Mouse (Mus musculus) left cerebral cortex, postnatal 36 days (tissue): ENCODE data around the gene Mbl2. TPM values are rescaled to one million over a fixed set of nuclear protein-coding genes. Genes with fewer than 3 reads are reported as not detected.

Source experiments
- DNase-seq, 2 experiments: peaks; one replicate each; pipeline ENCODE4 v3.0.0; 2021 to 2022; ENCODE audit warnings: low spot score in 2 of 2, mixed read lengths in 1 of 2
- intact Hi-C: fragments of 180-260 bp; cut with DNase I; formaldehyde crosslinking; loops from one replicate; pipeline ENCODE4 v1.15.1; 2025
- microRNA-seq: library from miRNA; unstranded; fragments of <30 nt; microRNA quantifications from one replicate; pipeline ENCODE4 v1.2.0, GENCODE M21; 2022
- total RNA-seq, 2 experiments: library from RNA; stranded (reverse); gene quantifications; 2 replicates each; pipeline ENCODE4 v1.2.3; 2021

The Mbl2 gene
- total RNA-seq, 2 experiments from 2014 or later: not detected

DNA sequence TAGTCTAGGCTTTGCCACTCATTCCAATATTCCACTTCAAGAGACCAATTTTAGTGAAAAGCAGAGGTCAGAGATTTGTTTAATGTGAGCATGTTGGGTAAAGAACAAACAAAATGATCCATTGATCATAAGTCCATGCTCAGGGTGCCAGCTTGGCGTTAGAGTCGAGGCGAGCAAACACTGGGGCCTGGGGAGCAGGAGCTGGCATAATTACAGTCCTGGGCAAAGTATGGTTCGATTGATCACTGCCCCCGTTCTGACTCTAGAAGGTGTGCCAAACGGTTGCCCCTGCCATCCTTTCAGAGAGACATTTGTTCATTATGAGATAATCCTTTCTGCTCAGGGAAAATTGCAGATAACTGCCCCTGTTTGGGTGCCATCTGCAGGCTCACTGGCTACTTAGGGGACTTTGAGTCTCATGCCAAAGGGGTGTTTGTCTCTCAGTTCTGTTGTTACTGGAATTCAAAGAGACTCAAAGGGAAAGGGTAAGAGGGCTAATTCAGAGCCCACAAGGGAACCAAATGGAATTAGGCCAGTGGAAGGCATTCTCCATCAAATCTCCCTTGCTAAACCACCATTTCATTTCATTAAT lies 55.3 kb downstream of the Mbl2 start:
- intact Hi-C loops: no loop called here

More for the DNA sequence above, 55.3 kb downstream of the Mbl2 start:
- no peak for DNase-seq

Small RNA genes within 50 kb of the gene (microRNA-seq; reads per million reads assigned to microRNA genes)
- gene Gm24108: not detected

Other genes starting within 250 kb of the Mbl2 start
- not detected for gene Trpd52l3, start 229.2 kb upstream of the Mbl2 start, total RNA-seq
- gene Uhrf2, start 202.4 kb upstream of the Mbl2 start, total RNA-seq: 10 to 100 TPM; 44.1 to 59.1 TPM
- gene Gldc, start 57.5 kb upstream of the Mbl2 start, total RNA-seq: 10 to 100 TPM; 22.3 to 23.1 TPM